Mouse (Mus musculus) G1E (cell line): Measurements from ENCODE around the gene Dnpep. TPM values are rescaled to one million over a fixed set of nuclear protein-coding genes. Genes with fewer than 3 reads are reported as not detected.

Experiments used
- ATAC-seq: 2 replicates; pipeline ENCODE4 v1.8.0; 2016; ENCODE audit warnings: mild to moderate bottlenecking; ENCODE audit not compliant: insufficient number of reproducible peaks, poor library complexity, low FRiP score, severe bottlenecking; ENCODE audit errors: extremely low read depth
- DNase-seq: peaks from one replicate; pipeline ENCODE4 v3.0.0; 2012; ENCODE audit warnings: low spot score
- H3K27me3 ChIP-seq: 2 replicates; pipeline ENCODE4 v1.6.1; 2012; ENCODE audit warnings: mild to moderate bottlenecking, low read length, inconsistent platforms; ENCODE audit not compliant: insufficient read depth
- H3K36me3 ChIP-seq: replicated peaks from 2 replicates; pipeline ENCODE3; 2012; ENCODE audit warnings: mild to moderate bottlenecking, inconsistent platforms
- H3K4me1 ChIP-seq: 2 replicates; pipeline ENCODE4 v1.6.1; 2012; ENCODE audit warnings: low read depth, low read length, inconsistent platforms, mixed read lengths; ENCODE audit not compliant: insufficient read depth
- H3K4me3 ChIP-seq: 2 replicates; pipeline ENCODE4 v1.5.1; 2012; ENCODE audit warnings: low read depth, mild to moderate bottlenecking, inconsistent platforms, low read length, moderate library complexity, mixed read lengths
- H3K9me3 ChIP-seq: replicated peaks from 2 replicates; pipeline ENCODE4 v1.6.1; 2012; ENCODE audit warnings: inconsistent platforms
- CTCF ChIP-seq: IDR thresholded peaks from 2 replicates; pipeline ENCODE4 v1.5.1; 2012; ENCODE audit warnings: low read depth, low read length, inconsistent platforms, mixed read lengths
- GATA1 ChIP-seq: IDR thresholded peaks from 2 replicates; pipeline ENCODE4 v1.6.1; 2012; ENCODE audit warnings: borderline replicate concordance, low read length, inconsistent platforms, mixed read lengths
- GATA2 ChIP-seq: IDR thresholded peaks from 2 replicates; pipeline ENCODE4 v1.6.1; 2012; ENCODE audit warnings: low read depth, low read length, inconsistent platforms, borderline replicate concordance
- POLR2AphosphoS5 ChIP-seq: IDR thresholded peaks from 2 replicates; pipeline ENCODE4 v1.6.1; 2012; ENCODE audit warnings: low read depth, low read length, inconsistent platforms; ENCODE audit not compliant: insufficient replicate concordance
- TAL1 ChIP-seq: conservative IDR thresholded peaks from 2 replicates; pipeline ENCODE4 v1.6.1; 2012; ENCODE audit warnings: low read depth, low read length, inconsistent platforms, mixed read lengths
- polyA plus RNA-seq: library from polyadenylated mRNA; stranded (reverse); fragments of >175 nt; gene quantifications from 2 replicates; pipeline ENCODE4 v1.2.3, GENCODE M21; 2012
- total RNA-seq, 2 experiments: library from RNA; stranded (forward) in 1 of 2; stranded (reverse) in 1 of 2; fragments of 200-1000 nt in 1 of 2; fragments of >200 nt in 1 of 2; fragmentation: Nextera tagmentation in 1 of 2; gene quantifications; 2 replicates each; pipeline ENCODE4 v1.2.3; 2014 to 2017

Dnpep gene
- total and polyA plus RNA-seq, 3 experiments, result 38.7 to 79.0 (median 73.7) TPM

GRCm38 (mm10) chr1:75360112-75361031 lies 42.6 kb upstream of the Dnpep start, which contains the start of gene Des:
Gene Des (plus strand): TSS chr1:75360329.
- no peaks in the 10 kb centered on the region; the same call in 1 of the 2 replicates for H3K9me3 ChIP-seq
- DNase-seq (no peak), ATAC-seq (no peak)
- peaks cover 39% of the 10 kb centered on the region for H3K27me3 ChIP-seq
- H3K4me1 ChIP-seq, result peaks cover 35% of the 10 kb centered on the region
- H3K4me3 ChIP-seq, result no peak within 1 kb of the TSS
- no peaks in the 10 kb centered on the region for H3K36me3 ChIP-seq
- TF ChIP-seq GATA1 (no peak), POLR2AphosphoS5 (no peak), GATA2 (no peak), CTCF (no peak), TAL1 (no peak)

- no peak overlapping the region for H3K4me3 ChIP-seq
- no peaks in the 10 kb centered on the region; the same call in 1 of the 2 replicates for H3K9me3 ChIP-seq
- no peaks in the 10 kb centered on the region for H3K36me3 ChIP-seq
- H3K27me3 ChIP-seq, result peaks cover 31% of the 10 kb centered on the region
- no peak for TF ChIP-seq GATA1
- no peak for TF ChIP-seq TAL1
- no peak for TF ChIP-seq CTCF
- TF ChIP-seq GATA2, result no peak
- TF ChIP-seq POLR2AphosphoS5, result no peak
- ATAC-seq (no peak), DNase-seq (no peak)
- peaks cover 38% of the 10 kb centered on the region for H3K4me1 ChIP-seq
Observed at GRCm38 (mm10) chr1:75359346-75359745, 41.6 kb upstream of the Dnpep start.

DNA sequence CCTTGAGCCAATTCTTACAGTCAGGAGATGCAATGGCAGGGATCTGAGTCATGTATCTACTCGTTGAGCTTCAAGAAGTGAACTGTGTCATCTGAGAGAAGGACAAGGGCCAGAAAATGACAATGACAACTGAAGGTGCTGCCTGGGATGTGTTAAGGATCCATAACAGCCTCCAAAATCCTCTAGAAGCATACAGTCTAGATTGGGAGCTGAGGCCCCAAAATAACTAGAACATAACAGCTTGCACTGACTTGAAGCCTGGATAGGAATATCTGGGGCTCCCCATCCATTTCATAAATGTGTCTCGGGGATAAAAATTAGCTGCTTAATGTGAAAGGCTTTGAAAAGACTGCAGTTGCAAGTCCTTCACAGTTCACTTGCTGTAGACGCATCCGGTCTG lies 40.2 kb upstream of the Dnpep start:
- no peak overlapping the region for H3K4me3 ChIP-seq
- H3K27me3 ChIP-seq, result peaks cover 30% of the 10 kb centered on the region
- H3K36me3 ChIP-seq, result no peaks in the 10 kb centered on the region
- peaks cover 35% of the 10 kb centered on the region for H3K4me1 ChIP-seq
- H3K9me3 ChIP-seq, result no peaks in the 10 kb centered on the region; the same call in 1 of the 2 replicates
- DNase-seq (no peak), ATAC-seq (no peak)
- no peak for TF ChIP-seq TAL1
- no peak for TF ChIP-seq POLR2AphosphoS5
- TF ChIP-seq GATA1, result no peak
- no peak for TF ChIP-seq CTCF
- no peak for TF ChIP-seq GATA2

DNA sequence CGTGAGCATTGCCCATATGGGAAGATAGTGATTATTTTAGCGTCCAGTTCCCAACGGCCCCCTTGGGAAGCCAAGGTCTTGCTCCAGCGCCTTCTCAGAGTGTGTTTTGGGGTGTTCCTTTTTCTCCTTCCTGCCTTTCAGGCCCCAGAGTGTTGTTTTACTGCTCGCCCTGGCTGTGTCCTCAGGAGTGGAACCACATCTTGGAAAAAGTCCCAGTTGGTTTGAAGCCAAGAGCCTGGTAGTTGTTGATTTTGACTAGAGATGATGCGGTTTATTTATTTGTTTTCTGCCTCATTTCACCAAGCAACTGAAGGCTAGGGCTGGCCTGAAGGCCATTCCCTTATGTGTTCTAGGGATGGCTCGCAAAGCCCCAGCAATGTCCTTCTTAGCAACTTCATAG lies 39.5 kb upstream of the Dnpep start:
- peaks cover 27% of the 10 kb centered on the region for H3K27me3 ChIP-seq
- no peaks in the 10 kb centered on the region for H3K36me3 ChIP-seq
- ATAC-seq, result no peak
- TF ChIP-seq GATA1 (no peak), CTCF (no peak), POLR2AphosphoS5 (no peak), TAL1 (no peak), GATA2 (no peak)
- no peaks in the 10 kb centered on the region; the same call in 1 of the 2 replicates for H3K9me3 ChIP-seq
- DNase-seq, result no peak
- no peak overlapping the region for H3K4me3 ChIP-seq
- peaks cover 27% of the 10 kb centered on the region for H3K4me1 ChIP-seq

DNA sequence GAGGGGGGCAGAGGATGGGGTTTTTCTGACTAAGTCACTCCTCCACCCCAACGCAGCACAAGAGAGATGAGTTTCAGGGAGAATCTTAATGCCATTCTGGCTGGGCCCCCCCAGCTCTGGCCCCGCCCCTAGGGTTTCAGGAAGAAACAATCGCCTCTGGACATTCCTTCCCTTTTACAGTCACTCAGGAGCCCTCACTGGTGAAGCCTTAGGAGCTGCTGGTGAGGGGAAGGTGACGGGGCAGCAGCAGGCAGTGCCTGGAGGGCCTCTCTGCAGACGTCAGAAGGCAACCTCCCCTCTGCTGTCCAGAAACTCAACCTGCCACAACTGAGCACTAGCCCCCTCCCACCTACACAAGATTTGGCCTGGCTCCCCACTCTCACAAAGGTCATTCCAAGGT lies 31.5 kb upstream of the Dnpep start:
- DNase-seq, result no peak
- no peak for ATAC-seq
- Histone ChIP-seq H3K27me3 (peaks cover 52% of the 10 kb centered on the region), H3K4me3 (no peak overlapping the region), H3K36me3 (no peaks in the 10 kb centered on the region), H3K4me1 (peaks cover 31% of the 10 kb centered on the region), H3K9me3 (no peaks in the 10 kb centered on the region)
- TF ChIP-seq GATA2, result no peak
- no peak for TF ChIP-seq TAL1
- TF ChIP-seq POLR2AphosphoS5, result no peak
- TF ChIP-seq CTCF, result no peak
- no peak for TF ChIP-seq GATA1

- TF ChIP-seq GATA1, result no peak
- no peak for TF ChIP-seq POLR2AphosphoS5
- TF ChIP-seq CTCF, result no peak
- TF ChIP-seq TAL1, result no peak
- TF ChIP-seq GATA2, result no peak
- Histone ChIP-seq H3K9me3 (no peaks in the 10 kb centered on the region), H3K36me3 (no peaks in the 10 kb centered on the region), H3K4me3 (no peak overlapping the region), H3K27me3 (peaks cover 60% of the 10 kb centered on the region), H3K4me1 (peaks cover 45% of the 10 kb centered on the region)
- ATAC-seq (no peak), DNase-seq (no peak)
Observed at GRCm38 (mm10) chr1:75347279-75347678, 29.5 kb upstream of the Dnpep start.
